Mouse (Mus musculus) gastrocnemius, postnatal 36 days (tissue): ENCODE measurements around the gene Slc39a5. TPM values are rescaled to one million over a fixed set of nuclear protein-coding genes. Genes with fewer than 3 reads are reported as not detected.

Experiments used
- DNase-seq, 2 experiments: peaks; one replicate each; pipeline ENCODE4 v3.0.0; 2022
- intact Hi-C: fragments of 180-260 bp; cut with DNase I; formaldehyde crosslinking; loops from one replicate; pipeline ENCODE4 v1.15.1; 2025
- long read RNA-seq, 2 experiments: library from polyadenylated mRNA; stranded (forward); transcript quantifications; one replicate each; pipeline ENCODE4 v2.0.0; 2021
- total RNA-seq, 2 experiments: library from RNA; stranded (reverse); gene quantifications; 2 replicates each; pipeline ENCODE4 v1.2.3; 2021

Slc39a5 gene
- total RNA-seq, result not detected
- long read RNA-seq, experiment 1, result 0 reads
- long read RNA-seq, experiment 2, result 0 reads

DNA sequence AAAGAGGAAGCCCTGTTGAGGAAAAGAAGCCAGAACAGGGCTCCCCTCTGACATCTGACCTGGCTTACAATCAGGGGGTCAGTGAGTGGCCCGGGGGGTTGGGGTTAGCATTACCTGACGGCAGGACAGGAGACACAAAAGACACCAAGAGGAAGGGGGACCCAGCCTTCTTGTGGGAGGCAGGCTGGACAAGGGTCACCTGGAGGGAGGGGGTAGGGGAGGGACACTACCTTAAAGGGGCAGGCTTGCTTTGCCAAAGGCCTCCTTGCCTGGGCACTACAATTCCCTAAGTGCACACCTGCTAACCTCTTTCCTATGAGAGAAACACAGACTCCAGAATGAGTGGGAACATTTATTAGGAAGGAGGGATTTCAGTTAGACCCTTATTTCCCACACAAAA is at the start of gene Slc39a5:
TSS of gene Slc39a5 (minus strand) at position 174 of the 400 bp plus-strand sequence.
- intact Hi-C loops, result no loop called here
- DNase-seq, result no peak

GRCm38 (mm10) chr10:128445407-128445806 is 44.4 kb upstream of the Slc39a5 start:
- intact Hi-C loops, result no loop called here
- no peak for DNase-seq

GRCm38 (mm10) chr10:128444354-128444753 is 43.3 kb upstream of the Slc39a5 start:
- DNase-seq, result no peak
- intact Hi-C loops, result no loop called here

- intact Hi-C loops, result no loop called here
- no peak for DNase-seq
These were observed 41.7 kb upstream of the Slc39a5 start for GRCm38 (mm10) chr10:128442718-128443117.

DNA sequence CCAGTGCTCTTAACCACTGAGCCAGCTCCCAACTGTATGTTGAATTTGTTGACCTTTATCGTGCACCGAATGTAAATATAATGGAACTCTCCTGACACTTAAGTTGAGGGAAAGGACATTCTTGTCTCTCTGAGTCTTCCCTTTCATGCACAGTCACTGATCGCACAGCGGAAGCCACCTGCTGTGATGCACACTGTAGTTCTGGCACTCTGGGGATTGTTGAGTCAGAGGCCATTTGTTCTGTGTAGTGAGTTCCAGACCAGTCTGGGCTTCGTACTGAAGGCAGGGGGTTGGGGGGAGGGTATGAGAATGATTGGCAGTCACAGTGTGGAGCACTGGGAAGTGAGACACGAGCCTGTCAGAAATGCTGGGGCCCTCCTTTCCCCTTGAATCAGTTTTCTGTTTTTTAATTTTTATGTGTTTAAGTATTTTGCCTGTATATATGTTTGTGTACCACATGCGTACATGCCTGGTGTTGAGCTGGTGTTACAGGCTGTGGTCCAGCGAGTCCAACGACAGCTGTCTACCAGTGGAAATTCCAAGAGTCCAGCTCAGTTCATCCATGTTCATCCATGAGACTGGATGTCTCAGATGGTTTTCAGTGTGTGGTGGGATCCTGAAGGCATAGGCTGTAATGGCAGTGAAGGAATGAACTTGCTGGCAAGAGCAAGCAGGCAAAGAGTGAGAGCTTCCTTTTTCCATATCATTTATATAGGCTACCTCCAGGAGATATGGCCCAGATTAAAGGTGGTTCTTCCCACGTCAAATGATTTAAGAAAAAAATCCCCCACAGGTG is 40.5 kb upstream of the Slc39a5 start:
- intact Hi-C loops, result no loop called here
- DNase-seq, result no peak

DNA sequence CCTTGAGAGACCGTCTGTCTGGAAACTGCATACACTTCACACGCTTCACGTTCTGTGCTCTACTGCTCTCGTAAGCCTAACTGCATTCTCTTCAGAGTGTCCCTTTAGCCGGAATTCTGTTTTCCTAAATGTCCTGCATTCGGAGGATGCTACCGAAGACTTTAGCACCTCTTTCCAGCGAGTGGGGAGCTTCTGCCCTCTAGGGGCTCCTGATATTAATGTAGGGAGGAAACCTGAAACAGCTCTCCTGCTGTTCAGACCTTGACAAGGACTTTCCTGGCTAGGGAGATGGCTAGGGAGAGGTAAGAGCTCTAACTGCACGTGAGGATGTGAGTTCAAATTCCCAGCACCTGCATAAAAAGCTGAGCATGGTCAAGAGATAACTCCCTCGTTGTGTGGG is 39.4 kb upstream of the Slc39a5 start:
- no peak for DNase-seq
- intact Hi-C loops, result no loop called here

GRCm38 (mm10) chr10:128438675-128439279 is 37.7 kb upstream of the Slc39a5 start:
- DNase-seq, result no peak
- intact Hi-C loops, result no loop called here

DNA sequence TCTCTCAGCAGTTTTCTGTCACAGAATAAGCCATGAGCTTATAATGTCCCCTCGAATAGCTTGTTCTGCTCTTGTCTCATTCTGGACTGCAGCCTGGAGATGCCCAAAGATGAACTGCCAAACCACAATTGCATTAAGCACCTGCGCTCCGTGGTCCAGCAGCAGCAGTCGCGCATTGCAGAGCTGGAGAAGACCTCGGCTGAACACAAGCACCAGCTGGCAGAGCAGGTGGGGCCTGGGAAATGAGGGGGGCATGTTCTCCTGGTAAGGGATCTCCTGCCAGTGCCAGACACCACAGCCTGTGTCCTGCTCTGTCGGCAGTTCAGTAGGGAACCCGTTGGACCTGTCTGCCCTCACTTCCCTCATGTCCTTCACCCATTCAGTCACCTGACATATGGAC is 35.3 kb upstream of the Slc39a5 start:
- DNase-seq, result no peak
- intact Hi-C loops, result no loop called here

GRCm38 (mm10) chr10:128435873-128436272 is 34.8 kb upstream of the Slc39a5 start:
- no peak for DNase-seq
- intact Hi-C loops, result no loop called here

DNA sequence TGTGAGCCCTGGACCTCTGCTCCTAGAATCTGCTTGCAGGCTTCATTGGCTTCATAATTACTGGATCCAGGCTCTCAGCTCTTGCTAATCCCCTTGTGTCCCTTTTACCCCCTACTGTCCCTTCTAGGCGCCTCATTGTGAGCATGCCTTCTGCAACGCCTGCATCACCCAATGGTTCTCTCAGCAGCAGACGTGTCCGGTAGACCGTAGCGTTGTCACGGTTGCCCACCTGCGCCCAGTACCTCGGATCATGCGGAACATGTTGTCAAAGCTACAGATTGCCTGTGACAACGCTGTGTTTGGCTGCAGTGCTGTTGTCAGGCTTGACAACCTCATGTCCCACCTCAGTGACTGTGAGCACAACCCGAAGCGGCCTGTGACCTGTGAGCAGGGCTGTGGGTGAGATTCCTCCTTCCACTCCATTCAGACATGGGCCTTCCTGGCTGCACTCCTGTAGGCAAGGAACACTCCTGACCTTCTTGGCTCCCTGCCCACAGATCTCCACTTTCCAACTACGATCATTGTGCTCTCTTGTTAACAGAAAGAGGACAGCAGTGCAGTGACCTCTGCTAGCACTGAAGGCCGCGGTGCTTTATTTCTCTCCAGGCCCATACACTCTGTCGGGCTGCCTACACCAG is 34.3 kb upstream of the Slc39a5 start:
- peak in 1 of 2 experiments; percentile 43 for DNase-seq

GRCm38 (mm10) chr10:128434681-128435080 is 33.7 kb upstream of the Slc39a5 start:
- no peak for DNase-seq
- intact Hi-C loops, result no loop called here

More for the DNA sequence above, 34.3 kb upstream of the Slc39a5 start:
- intact Hi-C loops, result no loop called here

GRCm38 (mm10) chr10:128433417-128433816 is 32.4 kb upstream of the Slc39a5 start:
- DNase-seq, result no peak
- intact Hi-C loops, result no loop called here

DNA sequence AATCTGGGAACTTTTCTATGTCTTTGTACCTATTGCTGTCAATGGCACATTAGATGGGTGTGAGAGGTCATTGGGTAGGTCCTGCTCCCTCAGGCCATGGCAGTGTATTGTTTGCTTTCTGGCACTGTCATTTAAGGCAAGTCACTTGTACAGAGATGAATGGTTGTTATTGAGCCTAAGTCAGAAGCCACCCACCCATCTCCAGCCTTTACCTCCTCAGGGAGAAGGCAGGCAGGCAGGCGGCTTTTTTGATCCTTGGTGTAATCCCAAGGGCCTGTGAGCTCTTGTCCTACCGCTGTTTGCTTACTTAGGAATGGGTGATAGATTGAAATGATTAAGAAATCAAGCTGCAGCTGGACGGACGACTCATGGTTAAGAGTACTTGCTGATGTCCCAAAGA is 28.4 kb upstream of the Slc39a5 start:
- intact Hi-C loops, result no loop called here
- DNase-seq, result no peak

- DNase-seq, result no peak
- intact Hi-C loops, result no loop called here
These were observed 28.0 kb upstream of the Slc39a5 start for GRCm38 (mm10) chr10:128429052-128429451.

- intact Hi-C loops, result no loop called here
- DNase-seq, result no peak
These were observed 24.2 kb upstream of the Slc39a5 start for GRCm38 (mm10) chr10:128425260-128425659.

GRCm38 (mm10) chr10:128424604-128425003 is 23.6 kb upstream of the Slc39a5 start:
- DNase-seq, result no peak
- intact Hi-C loops, result no loop called here

- no peak for DNase-seq
- intact Hi-C loops, result no loop called here
These were observed 21.4 kb upstream of the Slc39a5 start for GRCm38 (mm10) chr10:128422426-128422825.

GRCm38 (mm10) chr10:128414848-128415247 is 13.8 kb upstream of the Slc39a5 start:
- DNase-seq, result no peak
- intact Hi-C loops, result loop anchor here (5.0 kb wide), 1 partner anchor 127 kb away; no protein-coding TSS in a partner anchor

DNA sequence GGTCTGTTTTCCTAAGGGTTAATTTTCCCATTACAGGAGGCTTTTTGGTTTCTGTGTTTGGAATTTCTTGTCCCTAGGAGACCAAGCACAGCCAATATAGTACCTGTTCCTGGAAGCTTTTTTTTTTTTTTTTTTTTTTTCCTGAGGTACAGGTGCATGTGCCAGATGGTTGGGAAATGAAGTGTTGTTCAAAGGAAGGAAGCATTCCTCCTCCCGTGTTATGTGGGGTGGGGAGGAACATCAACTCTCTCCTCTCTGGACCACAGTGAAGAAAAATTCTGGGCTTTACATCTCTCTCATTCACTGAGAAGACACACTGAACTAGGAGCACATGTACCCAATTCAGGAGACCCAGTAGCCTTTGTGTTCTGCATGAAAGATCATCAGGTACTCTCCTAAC is 12.0 kb upstream of the Slc39a5 start:
- intact Hi-C loops, result loop anchor here (5.0 kb wide), 1 partner anchor 129 kb away; no protein-coding TSS in a partner anchor

GRCm38 (mm10) chr10:128412558-128412957 is 11.5 kb upstream of the Slc39a5 start:
- DNase-seq, result no peak
- intact Hi-C loops, result loop anchor here (5.0 kb wide), 1 partner anchor 130 kb away; no protein-coding TSS in a partner anchor

More for the DNA sequence above, 12.0 kb upstream of the Slc39a5 start:
- no peak for DNase-seq

GRCm38 (mm10) chr10:128412055-128412381 is 11.0 kb upstream of the Slc39a5 start:
- no peak for DNase-seq
- intact Hi-C loops, result loop anchor here (5.0 kb wide), 1 partner anchor 130 kb away; no protein-coding TSS in a partner anchor
